Mouse (Mus musculus) lung, embryonic 16.5 days (tissue): Measurements from ENCODE around the gene Pla2g10. TPM values are rescaled to one million over a fixed set of nuclear protein-coding genes. Genes with fewer than 3 reads are reported as not detected.
"Not testable (repeated sequence)": the region's sequence is repeated elsewhere in the genome, so short reads cannot be mapped to it uniquely, and the experiment has no call there.

Experiments used
- ATAC-seq: fragments of 200-750 bp; cut with Nextera tagmentation; 2 replicates; pipeline ENCODE4 v1.8.0; 2017; ENCODE audit warnings: low read depth, mild to moderate bottlenecking, moderate library complexity
- H3K27ac ChIP-seq: fragments of 300-500 bp; sonication (generic); 2 replicates; pipeline ENCODE4 v1.5.1; 2014; ENCODE audit warnings: mild to moderate bottlenecking, control low read depth, low read length
- H3K27me3 ChIP-seq: fragments of 300-500 bp; sonication (generic); 2 replicates; pipeline ENCODE4 v1.6.1; 2014; ENCODE audit warnings: low read depth, low read length, mixed read lengths; ENCODE audit not compliant: control insufficient read depth, insufficient read depth
- H3K36me3 ChIP-seq: fragments of 300-500 bp; sonication (generic); 2 replicates; pipeline ENCODE4 v1.6.1; 2014; ENCODE audit warnings: low read length; ENCODE audit not compliant: control insufficient read depth, insufficient read depth
- H3K4me1 ChIP-seq: fragments of 300-500 bp; sonication (generic); replicated peaks from 2 replicates; pipeline ENCODE4 v1.6.1; 2014; ENCODE audit warnings: low read length, mixed read lengths; ENCODE audit not compliant: control insufficient read depth, insufficient read depth
- H3K4me2 ChIP-seq: fragments of 300-500 bp; sonication (generic); 2 replicates; pipeline ENCODE4 v1.6.1; 2014; ENCODE audit warnings: low read depth, low read length, control low read depth
- H3K4me3 ChIP-seq: fragments of 300-500 bp; sonication (generic); 2 replicates; pipeline ENCODE4 v1.5.1; 2014; ENCODE audit warnings: mild to moderate bottlenecking, low read length, control low read depth
- H3K9ac ChIP-seq: fragments of 300-500 bp; sonication (generic); 2 replicates; pipeline ENCODE4 v1.6.1; 2014; ENCODE audit warnings: low read length, control low read depth
- H3K9me3 ChIP-seq: fragments of 300-500 bp; sonication (generic); 2 replicates; pipeline ENCODE4 v1.6.1; 2016; ENCODE audit warnings: low read length; ENCODE audit not compliant: control insufficient read depth
- WGBS: fragments of 180-500 bp; shearing (Covaris S2); extraction: QIAGEN DNeasy Blood & Tissue Kit; methylation state at CpG from one replicate; pipeline ENCODE4 v1.1.7; 2014; 5-methylcytosine and 5-hydroxymethylcytosine counted together
- polyA plus RNA-seq: library from polyadenylated mRNA; unstranded; fragments of >200 nt; fragmentation: Nextera tagmentation; extraction: Ambion mirVana; gene quantifications from 2 replicates; pipeline ENCODE4 v1.2.1, GENCODE M21; 2015

Pla2g10 gene
- polyA plus RNA-seq, 1 experiment from 2014 or later, result 4.0 TPM

GRCm38 (mm10) chr16:13704676-13705075, 26.1 kb downstream of the Pla2g10 start:
- Histone ChIP-seq H3K27me3 (no peaks in the 10 kb centered on the region), H3K27ac (no peak overlapping the region), H3K9ac (no peak overlapping the region), H3K4me1 (no peaks in the 10 kb centered on the region), H3K9me3 (no peaks in the 10 kb centered on the region), H3K4me3 (no peak overlapping the region), H3K36me3 (peaks cover 9% of the 10 kb centered on the region), H3K4me2 (no peak overlapping the region)
- 91% methylated on average over 10 of the region's 10 CpGs for WGBS
- no peak for ATAC-seq

DNA sequence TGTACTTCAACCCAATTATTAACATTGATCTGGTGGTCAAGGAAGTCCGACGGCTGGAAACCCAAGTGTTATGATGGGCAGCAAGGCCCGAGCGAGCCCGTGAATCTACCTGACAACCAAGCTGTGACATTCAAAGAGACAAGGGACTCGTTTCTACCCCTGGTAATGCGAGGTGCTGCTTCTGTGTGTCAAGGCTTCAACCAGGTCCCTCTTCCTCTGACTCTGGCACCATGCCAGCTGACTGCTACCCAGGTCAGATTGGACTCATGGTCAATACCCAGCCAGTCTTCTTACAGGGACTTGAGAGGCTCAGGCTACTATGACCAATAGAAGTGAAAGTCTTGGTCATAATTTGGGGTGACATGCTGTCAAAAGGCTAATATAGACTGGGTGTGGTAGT, 28.6 kb downstream of the Pla2g10 start:
- H3K27me3 ChIP-seq, result no peaks in the 10 kb centered on the region
- H3K36me3 ChIP-seq, result peaks cover 25% of the 10 kb centered on the region
- 87% methylated on average over 7 of the region's 7 CpGs for WGBS
- no peak for ATAC-seq
- no peak overlapping the region for H3K9ac ChIP-seq
- H3K27ac ChIP-seq, result no peak overlapping the region
- no peaks in the 10 kb centered on the region for H3K4me1 ChIP-seq
- H3K4me2 ChIP-seq, result no peak overlapping the region
- no peak overlapping the region for H3K4me3 ChIP-seq
- no peaks in the 10 kb centered on the region for H3K9me3 ChIP-seq

DNA sequence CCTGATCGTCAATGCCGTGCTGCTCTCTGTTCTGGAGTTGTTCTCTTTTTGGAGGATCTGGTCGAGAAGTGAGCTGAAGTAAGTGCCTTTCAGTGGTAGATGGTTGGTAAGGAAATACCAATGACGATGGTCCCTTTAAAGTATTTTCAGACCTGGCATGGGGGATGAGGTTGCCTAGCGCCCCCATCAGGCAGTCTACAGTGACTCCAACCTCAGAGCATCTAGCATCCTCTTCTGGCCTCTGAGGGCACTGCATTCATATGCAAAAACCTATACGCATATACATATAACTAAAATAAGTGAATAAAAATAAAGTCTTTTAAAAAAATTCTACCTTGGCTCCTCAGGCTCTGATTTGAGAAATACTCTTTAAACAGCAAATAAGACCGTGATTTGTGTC, 31.8 kb downstream of the Pla2g10 start:
- Histone ChIP-seq H3K4me1 (no peaks in the 10 kb centered on the region), H3K36me3 (peaks cover 27% of the 10 kb centered on the region), H3K4me2 (no peak overlapping the region), H3K27ac (no peak overlapping the region), H3K27me3 (no peaks in the 10 kb centered on the region), H3K9me3 (no peaks in the 10 kb centered on the region), H3K4me3 (no peak overlapping the region), H3K9ac (no peak overlapping the region)
- WGBS, result 87% methylated on average over 7 of the region's 7 CpGs
- ATAC-seq, result no peak

DNA sequence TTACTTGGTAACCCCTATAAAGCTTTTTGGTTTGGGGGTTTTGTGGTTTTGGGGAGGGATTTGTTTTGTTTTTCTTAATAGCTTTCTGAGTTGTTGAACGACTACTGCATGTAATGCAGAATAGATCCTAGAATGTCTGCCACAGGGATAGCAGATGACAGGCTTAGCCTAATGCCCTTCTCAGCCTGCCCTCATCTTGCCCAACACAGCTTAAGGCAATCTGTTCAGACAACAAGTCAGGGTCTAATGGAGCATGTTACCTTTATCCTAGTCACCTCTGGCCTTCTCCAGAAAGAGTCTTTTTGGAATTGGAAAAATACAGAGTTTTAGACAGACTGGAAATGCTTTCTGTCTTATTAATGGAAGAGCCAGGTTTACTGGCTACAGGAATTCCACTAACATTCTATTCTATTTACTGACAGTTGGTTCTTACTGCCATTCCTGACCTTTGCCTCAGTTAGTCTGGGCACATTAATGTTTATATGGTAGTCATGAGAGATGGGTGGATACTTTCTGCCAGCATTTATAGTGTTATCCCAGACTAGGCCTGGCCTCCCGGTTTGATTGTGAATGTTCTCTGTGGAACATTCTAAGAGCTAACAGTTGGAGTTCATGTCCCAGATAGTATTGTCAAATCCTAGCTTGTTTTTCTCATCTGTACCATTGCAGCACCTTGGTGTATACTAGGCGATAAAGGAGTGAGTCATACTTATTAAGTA, 52.0 kb downstream of the Pla2g10 start:
- no peak for ATAC-seq
- no peak overlapping the region for H3K4me2 ChIP-seq
- H3K9ac ChIP-seq, result no peak overlapping the region
- 83% methylated on average over 3 of the region's 3 CpGs for WGBS
- H3K4me1 ChIP-seq, result no peaks in the 10 kb centered on the region
- no peaks in the 10 kb centered on the region for H3K27me3 ChIP-seq
- no peak overlapping the region for H3K27ac ChIP-seq
- no peak overlapping the region for H3K4me3 ChIP-seq
- peaks cover 7% of the 10 kb centered on the region; the same call in 1 of the 2 replicates for H3K36me3 ChIP-seq
- no peaks in the 10 kb centered on the region for H3K9me3 ChIP-seq

DNA sequence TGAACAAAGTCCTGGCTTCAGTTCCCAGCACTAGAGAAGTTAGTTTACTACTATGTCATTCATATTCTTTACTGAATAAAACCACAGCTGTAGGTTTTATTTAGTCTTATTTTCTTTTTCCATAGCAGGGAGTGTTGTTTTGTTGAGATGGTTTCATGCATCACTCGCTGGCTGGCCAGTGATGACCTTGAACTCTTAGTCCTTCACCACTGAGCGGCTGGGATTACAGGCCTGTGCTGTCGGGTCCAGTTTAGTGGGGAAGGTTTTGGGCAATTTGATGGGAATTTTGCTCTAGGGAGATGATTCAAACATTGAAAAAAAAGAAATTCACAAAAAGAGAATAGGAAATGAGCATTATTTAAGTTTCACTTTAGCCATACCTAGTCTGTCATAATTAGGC, 56.3 kb downstream of the Pla2g10 start:
- Histone ChIP-seq H3K27ac (no peak overlapping the region), H3K9me3 (no peaks in the 10 kb centered on the region), H3K4me1 (peaks cover 6% of the 10 kb centered on the region), H3K4me3 (no peak overlapping the region), H3K9ac (no peak overlapping the region), H3K36me3 (peaks cover 7% of the 10 kb centered on the region; the same call in 1 of the 2 replicates), H3K27me3 (no peaks in the 10 kb centered on the region), H3K4me2 (no peak overlapping the region)
- WGBS, result 86% methylated on average over 3 of the region's 3 CpGs
- ATAC-seq, result no peak

GRCm38 (mm10) chr16:13673114-13673513, 57.7 kb downstream of the Pla2g10 start:
- WGBS, result 73% methylated on average over 5 of the region's 5 CpGs
- H3K9ac ChIP-seq, result no peak overlapping the region
- no peaks in the 10 kb centered on the region for H3K9me3 ChIP-seq
- peaks cover 7% of the 10 kb centered on the region; the same call in 1 of the 2 replicates for H3K36me3 ChIP-seq
- H3K27ac ChIP-seq, result no peak overlapping the region
- no peaks in the 10 kb centered on the region for H3K27me3 ChIP-seq
- peaks cover 6% of the 10 kb centered on the region for H3K4me1 ChIP-seq
- peak overlapping the region; percentile 79 for H3K4me2 ChIP-seq
- no peak for ATAC-seq
- H3K4me3 ChIP-seq, result peak overlapping the region; percentile 99; the same call in 1 of the 2 replicates

DNA sequence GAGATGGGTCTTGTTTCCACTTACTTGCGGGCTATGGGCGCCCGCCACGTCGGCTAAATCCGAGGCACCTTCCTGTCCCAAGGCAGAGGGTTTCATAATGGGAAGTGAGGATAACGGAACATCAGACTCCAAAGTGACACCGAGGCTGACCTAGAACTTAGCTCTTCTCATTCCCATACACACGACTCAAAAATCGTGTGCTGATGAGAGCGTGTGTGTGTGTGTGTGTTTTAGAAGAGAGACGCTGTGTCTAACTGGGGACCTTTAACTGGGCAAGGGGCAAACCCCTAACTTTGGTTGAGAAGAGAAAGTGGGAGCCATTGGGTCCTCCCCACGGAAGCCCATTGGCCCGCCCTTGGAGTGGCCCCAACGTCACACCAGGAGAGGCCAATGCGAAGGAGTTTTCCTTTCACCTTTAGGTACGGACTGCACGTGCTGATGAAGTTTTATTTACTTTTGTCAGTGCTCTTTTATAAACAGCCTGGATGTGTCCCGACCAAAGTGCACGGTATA, 58.3 kb downstream of the Pla2g10 start:
- under 1% methylated on average over 20 of the region's 20 CpGs for WGBS
- peak; percentile 55 for ATAC-seq
- no peaks in the 10 kb centered on the region for H3K9me3 ChIP-seq
- H3K4me2 ChIP-seq, result peak overlapping the region; percentile 79
- H3K4me1 ChIP-seq, result peaks cover 6% of the 10 kb centered on the region
- H3K27ac ChIP-seq, result peak overlapping the region; percentile 68
- peak overlapping the region; percentile 99 for H3K4me3 ChIP-seq
- H3K27me3 ChIP-seq, result no peaks in the 10 kb centered on the region
- peak overlapping the region; percentile 93 for H3K9ac ChIP-seq
- H3K36me3 ChIP-seq, result peaks cover 6% of the 10 kb centered on the region; the same call in 1 of the 2 replicates

DNA sequence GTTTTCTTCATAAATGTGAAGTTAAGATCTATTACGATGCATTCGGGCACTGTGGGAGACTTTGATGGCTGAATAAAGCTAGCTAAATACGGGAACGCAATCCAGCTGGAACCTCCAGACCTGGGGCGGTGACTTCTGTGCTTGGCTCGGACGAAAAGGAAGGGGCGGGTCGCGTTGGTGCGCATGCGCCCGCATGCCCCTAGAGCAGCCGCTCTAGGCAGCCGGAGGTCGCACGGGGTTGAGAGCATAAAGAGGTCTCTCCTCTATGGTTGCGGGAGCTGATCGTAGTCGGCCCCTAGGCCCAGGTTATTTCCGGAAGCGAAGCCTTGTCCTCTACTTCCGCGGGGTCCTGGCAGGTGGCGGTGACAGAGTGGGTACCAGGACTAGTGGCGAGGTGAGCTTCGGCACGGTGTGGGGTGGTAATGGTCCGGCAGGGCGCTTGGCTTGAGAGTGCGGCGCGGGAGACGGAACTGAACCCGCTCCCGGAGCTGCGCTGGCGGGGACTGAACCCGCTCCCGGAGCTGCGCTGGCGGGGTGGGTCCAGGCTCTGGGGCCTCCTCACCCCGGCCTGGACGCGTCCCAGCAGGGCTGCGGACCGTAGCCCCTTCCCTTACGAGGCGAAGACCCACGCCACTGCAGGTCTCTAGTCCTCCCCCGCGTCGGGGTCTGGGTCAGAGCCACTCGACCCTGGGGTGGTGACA, 58.9 kb downstream of the Pla2g10 start, which contains the start of the genes Bfar and 3110001I22Rik:
Gene Bfar (plus strand): TSS at position 174 of the 701 bp plus-strand sequence.
Gene 3110001I22Rik (plus strand): TSS at position 245 of the 701 bp plus-strand sequence.
- under 1% methylated on average over 44 of the region's 54 CpGs for WGBS
- Histone ChIP-seq H3K4me3 (peak within 1 kb of the TSS; percentile 99), H3K4me1 (peaks cover 6% of the 10 kb centered on the region), H3K9me3 (no peaks in the 10 kb centered on the region), H3K9ac (peak within 1 kb of the TSS; percentile 93), H3K4me2 (peak within 1 kb of the TSS; percentile 79), H3K27ac (peak within 1 kb of the TSS; percentile 87), H3K36me3 (peaks cover 4% of the 10 kb centered on the region; the same call in 1 of the 2 replicates), H3K27me3 (no peaks in the 10 kb centered on the region)
- ATAC-seq, result peak; percentile 93

- not testable (repeated sequence) for H3K27ac ChIP-seq, H3K36me3 ChIP-seq, H3K4me1 ChIP-seq, H3K9me3 ChIP-seq, H3K9ac ChIP-seq, H3K27me3 ChIP-seq, ATAC-seq
- H3K4me3 ChIP-seq, result peak overlapping the region; percentile 99; the same call in 1 of the 2 replicates
- H3K4me2 ChIP-seq, result peak overlapping the region; percentile 75
- 58% methylated on average over 5 of the region's 5 CpGs for WGBS
Measured at GRCm38 (mm10) chr16:13670896-13671295, 59.9 kb downstream of the Pla2g10 start.
